Mouse (Mus musculus): ENCODE measurements around the gene Arhgap19. TPM values are rescaled to one million over a fixed set of nuclear protein-coding genes. Genes with fewer than 3 reads are reported as not detected.

Arhgap19 gene
- total and polyA plus RNA-seq, 3 experiments, result 20.4 to 36.8 (median 30.1) TPM

- Histone ChIP-seq H3K27me3 (replicated peaks) (no peaks in the 10 kb centered on the region), H3K27ac (ENCODE audit: insufficient read depth, low read depth) (no peak overlapping the region), H3K4me2 (ENCODE audit: insufficient read depth, low read depth, poor library complexity, severe bottlenecking) (no peak overlapping the region), H3K4me3 (replicated peaks in 1 of 3; ENCODE audit: low read depth in 2 of 3, low read length in 2 of 3, poor library complexity in 1 of 3) (no peak overlapping the region), H3K9me3 (replicated peaks; ENCODE audit: low read length) (no peaks in the 10 kb centered on the region), H3K36me3 (replicated peaks in 1 of 2; ENCODE audit: control insufficient read depth in 1 of 2, insufficient read depth in 1 of 2, low read length in 1 of 2) (peaks cover 40 to 87% of the 10 kb centered on the region in 2 experiments), H3K9ac (ENCODE audit: insufficient read depth, low read depth) (no peak overlapping the region), H3K4me1 (ENCODE audit: control insufficient read depth in 1 of 2, insufficient read depth in 2 of 2) (peaks cover 0 to 6% of the 10 kb centered on the region in 2 experiments; a peak in 1 of 4 replicates), H3K79me2 (replicated peaks; ENCODE audit: control insufficient read depth, extremely low read depth, insufficient read depth, poor library complexity, severe bottlenecking) (no peaks in the 10 kb centered on the region)
- TF ChIP-seq SMC3 (IDR thresholded peaks at IDR 0.05; ENCODE audit: low read depth, low read length) (peak; percentile 15; the same call in 1 of the 2 replicates), USF2 (conservative IDR thresholded peaks at IDR 0.05; ENCODE audit: low read depth, low read length) (no peak), RAD21 (IDR thresholded peaks at IDR 0.05; ENCODE audit: low read depth, low read length) (peak; percentile 2), RCOR1 (conservative IDR thresholded peaks at IDR 0.05; ENCODE audit: low read depth, low read length) (no peak), KAT2A (IDR thresholded peaks at IDR 0.05; ENCODE audit: insufficient replicate concordance, low read length) (no peak), MAFK (IDR thresholded peaks at IDR 0.05; ENCODE audit: insufficient replicate concordance, low read length) (no peak), CTCF (conservative IDR thresholded peaks at IDR 0.05 in 1 of 2, IDR thresholded peaks at IDR 0.05 in 1 of 2; ENCODE audit: low read depth in 2 of 2, low read length in 2 of 2) (peak in 1 of 2 experiments; percentile 40; a peak in 2 of 4 replicates)
- dilution Hi-C loops (cut with MboI; ENCODE audit: extremely low pct_ligation_motif_present, extremely low pct_unique_long_range_greater_than_20kb, low sequenced_read_pairs), result no loop called here
- no peak for DNase-seq (ENCODE audit: extremely low read depth)
- in situ Hi-C loops (cut with MboI; ENCODE audit: low pct_ligation_motif_present, low pct_unique_long_range_greater_than_20kb, low sequenced_read_pairs), result no loop called here
Measured at GRCm38 (mm10) chr19:41777514-41777913, 24.3 kb downstream of the Arhgap19 start.

DNA sequence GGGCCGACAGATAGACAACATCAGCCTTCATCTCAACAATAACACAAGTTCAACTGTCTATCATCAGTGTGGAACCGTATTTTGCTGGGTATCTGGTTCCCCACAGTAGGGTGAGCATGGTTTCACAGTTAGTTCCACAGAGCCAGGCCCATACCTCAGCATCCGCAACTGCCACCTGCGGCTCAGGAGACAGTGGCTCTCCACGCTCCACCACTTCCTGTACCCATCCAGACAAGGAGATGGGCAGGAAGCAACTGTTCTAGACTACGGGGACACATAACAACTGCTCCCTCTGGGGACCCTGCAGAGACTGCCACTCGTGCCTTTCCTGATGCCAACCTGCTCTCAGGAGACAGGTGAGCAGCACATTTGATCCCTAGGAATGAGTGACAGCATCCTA, 33.1 kb downstream of the Arhgap19 start:
- no peak for DNase-seq (ENCODE audit: extremely low read depth)

DNA sequence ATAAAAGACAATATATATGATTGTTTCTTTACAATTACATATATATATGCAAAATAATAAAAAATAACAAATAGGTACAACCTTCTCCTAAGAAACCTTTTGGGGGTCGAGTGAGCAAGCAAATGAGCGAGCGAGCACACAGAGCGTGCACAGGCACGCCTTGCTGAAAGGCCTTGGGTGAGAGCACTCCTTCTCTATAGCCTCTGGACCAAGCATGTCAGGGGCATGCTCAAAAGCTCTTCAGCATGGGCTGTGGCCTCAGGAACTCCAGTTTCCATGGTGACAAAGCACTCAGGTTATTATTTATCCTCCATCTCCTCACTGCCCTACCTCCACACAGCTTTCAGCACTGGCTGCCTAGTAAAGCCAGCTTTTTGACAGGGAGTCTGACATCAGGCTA, 35.2 kb downstream of the Arhgap19 start:
- H3K79me2 ChIP-seq (replicated peaks; ENCODE audit: control insufficient read depth, extremely low read depth, insufficient read depth, poor library complexity, severe bottlenecking), result no peaks in the 10 kb centered on the region
- no peak for TF ChIP-seq SMC3 (IDR thresholded peaks at IDR 0.05; ENCODE audit: low read depth, low read length)
- no peak for TF ChIP-seq ELF1 (IDR thresholded peaks at IDR 0.05; ENCODE audit: low read depth, low read length)
- no peak for TF ChIP-seq TBP (conservative IDR thresholded peaks at IDR 0.05; ENCODE audit: low read depth, low read length)
- no peak for TF ChIP-seq MYC (IDR thresholded peaks at IDR 0.05; ENCODE audit: low read depth, low read length)
- TF ChIP-seq POLR2AphosphoS2 (IDR thresholded peaks at IDR 0.05; ENCODE audit: low read depth, low read length), result no peak
- no peak for TF ChIP-seq CHD2 (IDR thresholded peaks at IDR 0.05; ENCODE audit: low read length)
- no peak for TF ChIP-seq EP300 (IDR thresholded peaks at IDR 0.05; ENCODE audit: low read length)
- no peak for TF ChIP-seq ETS1 (conservative IDR thresholded peaks at IDR 0.05; ENCODE audit: low read depth, low read length)
- TF ChIP-seq TCF12 (IDR thresholded peaks at IDR 0.05; ENCODE audit: low read depth, low read length), result no peak
- no peak for TF ChIP-seq BHLHE40 (IDR thresholded peaks at IDR 0.05; ENCODE audit: low read depth, low read length)
- no peak for TF ChIP-seq GABPA (IDR thresholded peaks at IDR 0.05; ENCODE audit: insufficient replicate concordance, low read depth, low read length)
- TF ChIP-seq NRF1 (IDR thresholded peaks at IDR 0.05; ENCODE audit: low read depth, low read length), result peak; percentile 44; the same call in 1 of the 2 replicates
- TF ChIP-seq PAX5 (IDR thresholded peaks at IDR 0.05; ENCODE audit: low read length), result no peak
- TF ChIP-seq CHD1 (IDR thresholded peaks at IDR 0.05; ENCODE audit: low read depth, low read length), result peak; percentile 78; the same call in 1 of the 2 replicates
- no peak for TF ChIP-seq RCOR1 (conservative IDR thresholded peaks at IDR 0.05; ENCODE audit: low read depth, low read length)
- no peak for TF ChIP-seq POLR2A (IDR thresholded peaks at IDR 0.05; ENCODE audit: low read depth, low read length)
- TF ChIP-seq HCFC1 (IDR thresholded peaks at IDR 0.05; ENCODE audit: low read depth, low read length), result no peak
- H3K9ac ChIP-seq (ENCODE audit: insufficient read depth, low read depth), result no peak overlapping the region
- peaks cover 17 to 73% of the 10 kb centered on the region in 2 experiments for H3K36me3 ChIP-seq (replicated peaks in 1 of 2; ENCODE audit: control insufficient read depth in 1 of 2, insufficient read depth in 1 of 2, low read length in 1 of 2)
- peaks cover 5 to 18% of the 10 kb centered on the region in 2 experiments; a peak in 3 of 4 replicates for H3K4me1 ChIP-seq (ENCODE audit: control insufficient read depth in 1 of 2, insufficient read depth in 2 of 2)
- H3K4me2 ChIP-seq (ENCODE audit: insufficient read depth, low read depth, poor library complexity, severe bottlenecking), result no peak overlapping the region
- H3K4me3 ChIP-seq (replicated peaks in 1 of 3; ENCODE audit: low read depth in 2 of 3, low read length in 2 of 3, poor library complexity in 1 of 3), result no peak overlapping the region
- no peaks in the 10 kb centered on the region for H3K9me3 ChIP-seq (replicated peaks; ENCODE audit: low read length)
- dilution Hi-C loops (cut with MboI; ENCODE audit: extremely low pct_ligation_motif_present, extremely low pct_unique_long_range_greater_than_20kb, low sequenced_read_pairs) (no loop called here), in situ Hi-C loops (cut with MboI; ENCODE audit: low pct_ligation_motif_present, low pct_unique_long_range_greater_than_20kb, low sequenced_read_pairs) (loop anchor here (25.0 kb wide), 1 partner anchor 454 kb away; no protein-coding TSS in a partner anchor)
- no peak overlapping the region for H3K27ac ChIP-seq (ENCODE audit: insufficient read depth, low read depth)
- no peaks in the 10 kb centered on the region for H3K27me3 ChIP-seq (replicated peaks)
- no peak for DNase-seq (ENCODE audit: extremely low read depth)

More for the DNA sequence above, 33.1 kb downstream of the Arhgap19 start:
- no peaks in the 10 kb centered on the region for H3K27me3 ChIP-seq (replicated peaks)
- no peak overlapping the region for H3K4me2 ChIP-seq (ENCODE audit: insufficient read depth, low read depth, poor library complexity, severe bottlenecking)
- in situ Hi-C loops (cut with MboI; ENCODE audit: low pct_ligation_motif_present, low pct_unique_long_range_greater_than_20kb, low sequenced_read_pairs), result loop anchor here (25.0 kb wide), 1 partner anchor 456 kb away; no protein-coding TSS in a partner anchor
- H3K27ac ChIP-seq (ENCODE audit: insufficient read depth, low read depth), result no peak overlapping the region
- H3K4me3 ChIP-seq (replicated peaks in 1 of 3; ENCODE audit: low read depth in 2 of 3, low read length in 2 of 3, poor library complexity in 1 of 3), result no peak overlapping the region
- H3K4me1 ChIP-seq (ENCODE audit: control insufficient read depth in 1 of 2, insufficient read depth in 2 of 2), result peaks cover 2 to 10% of the 10 kb centered on the region in 2 experiments; a peak in 3 of 4 replicates
- no peaks in the 10 kb centered on the region for H3K9me3 ChIP-seq (replicated peaks; ENCODE audit: low read length)
- no peak for TF ChIP-seq TCF12 (IDR thresholded peaks at IDR 0.05; ENCODE audit: low read depth, low read length)
- TF ChIP-seq ZMIZ1 (IDR thresholded peaks at IDR 0.05; ENCODE audit: low read depth, low read length), result no peak
- no peak for TF ChIP-seq ELF1 (IDR thresholded peaks at IDR 0.05; ENCODE audit: low read depth, low read length)
- no peak for TF ChIP-seq ZNF384 (IDR thresholded peaks at IDR 0.05; ENCODE audit: low read depth, low read length)
- TF ChIP-seq CHD2 (IDR thresholded peaks at IDR 0.05; ENCODE audit: low read length), result no peak
- TF ChIP-seq SIN3A (IDR thresholded peaks at IDR 0.05; ENCODE audit: low read length), result no peak
- no peak for TF ChIP-seq GABPA (IDR thresholded peaks at IDR 0.05; ENCODE audit: insufficient replicate concordance, low read depth, low read length)
- no peak for TF ChIP-seq ZC3H11A (IDR thresholded peaks at IDR 0.05; ENCODE audit: low read depth, low read length)
- TF ChIP-seq IRF4 (IDR thresholded peaks at IDR 0.05; ENCODE audit: low read depth, low read length), result no peak
- H3K36me3 ChIP-seq (replicated peaks in 1 of 2; ENCODE audit: control insufficient read depth in 1 of 2, insufficient read depth in 1 of 2, low read length in 1 of 2), result peaks cover 29 to 82% of the 10 kb centered on the region in 2 experiments
- no peaks in the 10 kb centered on the region for H3K79me2 ChIP-seq (replicated peaks; ENCODE audit: control insufficient read depth, extremely low read depth, insufficient read depth, poor library complexity, severe bottlenecking)
- H3K9ac ChIP-seq (ENCODE audit: insufficient read depth, low read depth), result no peak overlapping the region
- dilution Hi-C loops (cut with MboI; ENCODE audit: extremely low pct_ligation_motif_present, extremely low pct_unique_long_range_greater_than_20kb, low sequenced_read_pairs), result no loop called here

Measured in CH12.LX (cell line).